Mouse (Mus musculus) cerebellum, adult 2 months (tissue): ENCODE results near the gene Stox2.

Experiments
- CTCF ChIP-seq: fragments of 200-500 bp; IDR thresholded peaks from 2 replicates; pipeline ENCODE4 v1.5.1; 2011; ENCODE audit warnings: low read depth, mild to moderate bottlenecking, control low read depth, low read length, moderate library complexity, borderline replicate concordance; ENCODE audit not compliant: insufficient read depth
- POLR2A ChIP-seq: fragments of 200-500 bp; IDR thresholded peaks from 2 replicates; pipeline ENCODE4 v1.6.1; 2011; ENCODE audit warnings: low read length, control low read depth, borderline replicate concordance; ENCODE audit not compliant: insufficient read depth

GRCm38 (mm10) chr8:47218536-47218935 lies 227.6 kb downstream of the Stox2 start:
- TF ChIP-seq CTCF = no peak
- TF ChIP-seq POLR2A = no peak
